Mouse (Mus musculus) forebrain, embryonic 10.5 days (tissue): ENCODE data around the gene P3h2. TPM values are rescaled to one million over a fixed set of nuclear protein-coding genes. Genes with fewer than 3 reads are reported as not detected.

Experiments
- DNase-seq: peaks from one replicate; pipeline ENCODE4 v3.0.0-alpha.2; 2017; ENCODE audit warnings: low spot score; ENCODE audit errors: extremely low spot score
- H3K27ac ChIP-seq: fragments of 300-500 bp; sonication (generic); 2 replicates; pipeline ENCODE4 v1.5.1; 2016; ENCODE audit warnings: mild to moderate bottlenecking
- H3K27me3 ChIP-seq: fragments of 300-500 bp; sonication (generic); 2 replicates; pipeline ENCODE4 v1.6.1; 2016; ENCODE audit warnings: mild to moderate bottlenecking; ENCODE audit not compliant: poor library complexity, severe bottlenecking
- H3K36me3 ChIP-seq: fragments of 300-500 bp; sonication (generic); replicated peaks from 2 replicates; pipeline ENCODE4 v1.6.1; 2016; ENCODE audit warnings: mild to moderate bottlenecking, moderate library complexity
- H3K4me1 ChIP-seq: fragments of 300-500 bp; sonication (generic); 2 replicates; pipeline ENCODE4 v1.6.1; 2016
- H3K4me3 ChIP-seq: fragments of 300-500 bp; sonication (generic); 2 replicates; pipeline ENCODE4 v1.5.1; 2016; ENCODE audit warnings: mild to moderate bottlenecking, moderate library complexity
- H3K9me3 ChIP-seq: fragments of 300-500 bp; sonication (generic); 2 replicates; pipeline ENCODE4 v1.6.1; 2016; ENCODE audit warnings: mild to moderate bottlenecking, moderate library complexity
- WGBS: fragments of 180-500 bp; shearing (Covaris S2); methylation state at CpG from one replicate; pipeline ENCODE4 v1.1.7; 2016; 5-methylcytosine and 5-hydroxymethylcytosine counted together
- polyA plus RNA-seq: library from polyadenylated mRNA; unstranded; fragments of >200 nt; fragmentation: Nextera tagmentation; extraction: Ambion mirVana; gene quantifications from 2 replicates; pipeline ENCODE4 v1.2.1, GENCODE M21; 2016

The P3h2 gene
- polyA plus RNA-seq, 1 experiment from 2014 or later, result 2.9 TPM

GRCm38 (mm10) chr16:26088240-26088639 lies 17.3 kb downstream of the P3h2 start:
- no peaks in the 10 kb centered on the region for H3K9me3 ChIP-seq
- H3K4me3 ChIP-seq, result no peak overlapping the region
- no peak overlapping the region for H3K27ac ChIP-seq
- WGBS, result 89% methylated on average over 1 of the region's 1 CpGs
- DNase-seq, result no peak
- H3K27me3 ChIP-seq, result no peaks in the 10 kb centered on the region
- H3K36me3 ChIP-seq, result no peaks in the 10 kb centered on the region
- H3K4me1 ChIP-seq, result peaks cover 7% of the 10 kb centered on the region; the same call in 1 of the 2 replicates

DNA sequence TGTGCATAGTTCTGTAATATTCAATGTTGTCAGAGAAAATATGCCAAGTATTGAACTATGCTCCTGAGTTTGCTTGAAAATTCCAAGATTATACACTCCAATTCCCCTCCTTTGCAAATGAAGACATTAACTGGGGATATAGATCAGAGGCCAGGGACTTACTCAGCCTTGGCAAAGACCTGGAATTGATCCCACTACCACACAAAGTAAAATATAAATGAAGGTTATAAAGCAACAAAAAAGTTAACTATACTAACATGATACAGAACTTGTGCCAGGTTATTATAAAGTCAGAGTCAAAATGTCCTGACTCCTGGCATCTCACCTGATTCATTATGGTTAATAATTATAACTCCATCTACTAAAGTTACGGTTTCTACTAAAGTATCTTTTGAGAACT lies 18.6 kb downstream of the P3h2 start:
- no peaks in the 10 kb centered on the region for H3K27me3 ChIP-seq
- H3K36me3 ChIP-seq, result no peaks in the 10 kb centered on the region
- 94% methylated on average over 1 of the region's 1 CpGs for WGBS
- no peak overlapping the region for H3K4me3 ChIP-seq
- H3K9me3 ChIP-seq, result no peaks in the 10 kb centered on the region
- peaks cover 7% of the 10 kb centered on the region; the same call in 1 of the 2 replicates for H3K4me1 ChIP-seq
- H3K27ac ChIP-seq, result no peak overlapping the region
- DNase-seq, result no peak

DNA sequence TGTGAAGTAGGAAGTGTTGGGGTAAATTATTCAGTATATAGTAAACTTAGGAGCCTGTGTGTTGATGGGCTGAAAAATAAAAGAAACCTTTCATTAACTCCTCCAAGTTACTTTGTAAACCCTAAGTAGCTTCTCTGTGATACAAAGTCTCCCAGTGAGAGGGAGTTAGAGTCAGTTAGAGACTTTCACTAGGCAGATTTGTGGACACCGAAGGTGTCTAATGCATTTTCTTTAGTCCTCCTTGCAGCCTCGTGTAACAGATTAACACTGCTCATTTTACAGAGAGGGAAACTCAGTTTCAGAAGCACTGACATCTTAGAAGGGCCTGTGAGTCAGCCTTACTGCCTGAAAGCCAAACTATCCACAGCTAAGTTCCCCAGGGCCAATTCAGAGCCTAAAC lies 20.4 kb downstream of the P3h2 start:
- Histone ChIP-seq H3K4me3 (no peak overlapping the region), H3K9me3 (no peaks in the 10 kb centered on the region), H3K36me3 (no peaks in the 10 kb centered on the region), H3K4me1 (peaks cover 7% of the 10 kb centered on the region; the same call in 1 of the 2 replicates), H3K27me3 (peaks cover 6% of the 10 kb centered on the region; the same call in 1 of the 2 replicates), H3K27ac (no peak overlapping the region)
- no peak for DNase-seq
- 40% methylated on average over 2 of the region's 2 CpGs for WGBS

DNA sequence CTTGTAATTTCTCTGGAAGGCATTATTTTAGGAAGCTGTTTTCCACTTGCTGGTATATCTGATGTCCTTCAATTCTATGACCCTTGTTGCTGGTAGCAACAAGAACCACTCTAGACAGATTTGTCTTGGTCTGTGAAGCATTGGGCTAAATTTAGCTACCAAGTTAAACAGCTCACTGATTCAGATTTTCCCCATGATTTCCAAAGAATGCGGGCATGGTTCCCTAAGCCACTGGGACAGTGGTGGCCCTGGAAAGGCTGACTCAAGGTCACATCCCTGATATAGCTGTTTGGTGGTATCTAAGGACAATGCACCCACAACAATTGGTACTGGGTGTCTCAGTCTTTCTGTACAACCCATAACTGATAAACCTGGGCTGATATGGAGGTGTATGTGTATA lies 22.8 kb downstream of the P3h2 start:
- H3K27ac ChIP-seq, result no peak overlapping the region
- H3K4me1 ChIP-seq, result peaks cover 24% of the 10 kb centered on the region
- H3K9me3 ChIP-seq, result no peaks in the 10 kb centered on the region
- H3K36me3 ChIP-seq, result no peaks in the 10 kb centered on the region
- H3K27me3 ChIP-seq, result peaks cover 6% of the 10 kb centered on the region; the same call in 1 of the 2 replicates
- DNase-seq, result no peak
- H3K4me3 ChIP-seq, result no peak overlapping the region
- WGBS, result 95% methylated on average over 1 of the region's 1 CpGs

DNA sequence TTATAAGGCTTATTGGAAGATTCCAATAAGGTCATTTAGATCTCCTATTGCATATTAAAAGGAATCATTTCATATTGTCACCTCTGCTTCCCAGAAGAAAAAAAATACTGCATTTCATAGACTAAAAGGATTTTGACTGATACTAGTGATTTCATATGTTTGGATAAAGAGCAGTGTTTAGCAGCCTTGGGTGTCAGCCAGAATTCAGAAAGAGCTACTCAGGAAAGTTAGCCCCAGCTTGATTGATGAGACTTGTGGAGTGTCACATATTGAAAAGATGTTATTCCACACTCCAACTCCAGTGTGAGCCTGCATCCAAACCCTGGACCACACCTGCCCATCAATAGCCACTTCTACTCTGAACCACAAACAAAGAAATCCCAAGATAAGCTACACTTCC lies 23.2 kb downstream of the P3h2 start:
- Histone ChIP-seq H3K27me3 (peaks cover 6% of the 10 kb centered on the region; the same call in 1 of the 2 replicates), H3K9me3 (no peaks in the 10 kb centered on the region), H3K4me1 (peaks cover 28% of the 10 kb centered on the region), H3K4me3 (no peak overlapping the region), H3K27ac (no peak overlapping the region), H3K36me3 (no peaks in the 10 kb centered on the region)
- DNase-seq, result no peak

- peaks cover 26% of the 10 kb centered on the region for H3K4me1 ChIP-seq
- DNase-seq, result peak; percentile 22
- WGBS, result 14% methylated on average over 7 of the region's 7 CpGs
Observed at GRCm38 (mm10) chr16:26078923-26079351, 26.6 kb downstream of the P3h2 start.

DNA sequence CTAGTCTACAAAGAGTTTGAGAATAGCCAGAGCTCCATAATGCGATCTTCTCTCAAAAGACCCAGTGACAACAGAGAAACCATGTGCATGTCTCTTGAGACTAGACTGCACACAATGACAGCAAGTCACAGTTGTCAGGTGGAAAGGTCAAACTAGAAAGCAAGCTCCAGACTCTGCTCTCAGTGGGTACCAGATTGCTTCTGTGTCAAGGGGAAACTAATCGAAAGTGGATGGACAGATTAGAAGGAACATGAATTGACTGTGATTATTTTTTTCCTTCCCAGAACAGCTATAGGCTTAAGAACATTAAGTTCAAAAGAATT lies 27.5 kb downstream of the P3h2 start:
- DNase-seq, result no peak
- Histone ChIP-seq H3K4me1 (peaks cover 26% of the 10 kb centered on the region), H3K36me3 (no peaks in the 10 kb centered on the region), H3K9me3 (no peaks in the 10 kb centered on the region), H3K27me3 (peaks cover 6% of the 10 kb centered on the region; the same call in 1 of the 2 replicates), H3K27ac (peak overlapping the region; percentile 72), H3K4me3 (no peak overlapping the region)
- WGBS, result 50% methylated on average over 2 of the region's 2 CpGs

More at GRCm38 (mm10) chr16:26078923-26079351, 26.6 kb downstream of the P3h2 start:
- Histone ChIP-seq H3K9me3 (no peaks in the 10 kb centered on the region), H3K4me3 (no peak overlapping the region), H3K27ac (no peak overlapping the region), H3K27me3 (peaks cover 6% of the 10 kb centered on the region; the same call in 1 of the 2 replicates), H3K36me3 (no peaks in the 10 kb centered on the region)

DNA sequence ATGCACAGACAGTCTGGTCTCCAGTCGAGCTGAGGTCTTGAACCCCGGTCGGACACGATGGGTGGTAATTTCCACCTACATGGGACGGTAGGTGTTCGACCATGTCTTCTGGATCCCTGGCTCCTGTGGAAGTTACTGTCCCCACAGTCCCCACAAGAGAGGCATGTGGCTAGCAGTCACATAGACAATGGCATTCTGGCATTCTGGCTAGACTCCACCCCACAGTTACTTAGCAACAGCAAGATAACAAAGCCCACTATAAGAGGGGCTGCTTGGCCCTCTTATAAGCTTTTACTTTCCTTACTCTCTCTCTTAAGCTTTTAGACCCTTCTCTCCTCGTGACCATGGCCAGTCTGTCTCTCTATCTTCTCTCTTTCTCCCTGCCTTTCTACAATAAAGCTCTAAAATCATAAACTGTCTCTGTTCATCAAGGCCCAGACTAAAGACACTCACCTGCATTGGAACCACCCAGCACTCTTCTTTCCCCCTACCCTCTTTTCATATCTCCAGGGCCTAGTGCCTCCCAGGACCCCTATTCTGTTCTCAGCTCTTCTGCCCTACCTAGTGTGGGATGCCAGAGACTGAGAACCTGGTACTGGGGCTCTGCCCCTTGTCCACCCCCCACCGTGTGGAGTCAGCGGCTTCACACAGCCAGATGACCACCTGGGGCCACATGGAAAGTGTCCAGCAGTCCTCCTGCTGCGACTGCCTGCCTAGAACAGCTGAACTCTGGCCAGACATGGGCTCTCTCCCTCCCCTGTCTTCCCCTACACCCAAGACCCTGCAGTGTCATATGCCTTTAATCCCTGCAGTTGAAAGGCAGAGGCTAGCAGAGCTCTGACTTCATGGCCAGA lies 28.1 kb downstream of the P3h2 start:
- DNase-seq, result no peak
- peak overlapping the region; percentile 72 for H3K27ac ChIP-seq
- WGBS, result 58% methylated on average over 10 of the region's 10 CpGs

DNA sequence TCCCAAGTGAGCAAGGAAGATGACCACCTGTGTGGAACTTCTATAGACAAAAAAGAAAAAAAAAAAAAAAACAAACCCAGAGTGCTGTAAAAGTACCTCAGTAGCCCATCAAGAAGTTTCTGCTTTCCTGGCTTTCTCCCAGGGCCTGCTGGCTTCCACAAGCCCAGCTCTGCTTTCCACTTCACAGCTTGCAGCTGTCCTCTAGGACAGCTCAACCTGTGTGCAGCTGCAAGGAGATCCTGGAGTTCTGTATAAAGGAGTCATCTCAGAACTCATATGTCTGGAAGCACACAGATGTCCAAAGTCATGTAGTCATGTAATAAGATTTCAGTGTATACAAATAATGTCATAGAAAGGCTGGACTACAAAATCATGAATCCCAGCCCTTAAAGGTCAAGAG lies 30.5 kb downstream of the P3h2 start:
- no peak for DNase-seq
- Histone ChIP-seq H3K27ac (no peak overlapping the region), H3K4me1 (peaks cover 26% of the 10 kb centered on the region), H3K9me3 (no peaks in the 10 kb centered on the region), H3K36me3 (no peaks in the 10 kb centered on the region), H3K27me3 (no peaks in the 10 kb centered on the region), H3K4me3 (no peak overlapping the region)

More for the DNA sequence above, 28.1 kb downstream of the P3h2 start:
- Histone ChIP-seq H3K27me3 (peaks cover 6% of the 10 kb centered on the region; the same call in 1 of the 2 replicates), H3K9me3 (no peaks in the 10 kb centered on the region), H3K36me3 (no peaks in the 10 kb centered on the region), H3K4me3 (no peak overlapping the region), H3K4me1 (peaks cover 26% of the 10 kb centered on the region)

GRCm38 (mm10) chr16:26070376-26070775 lies 35.2 kb downstream of the P3h2 start:
- Histone ChIP-seq H3K9me3 (no peaks in the 10 kb centered on the region), H3K36me3 (no peaks in the 10 kb centered on the region), H3K27me3 (no peaks in the 10 kb centered on the region), H3K4me1 (no peaks in the 10 kb centered on the region), H3K4me3 (no peak overlapping the region), H3K27ac (no peak overlapping the region)
- DNase-seq, result no peak
- WGBS, result 94% methylated on average over 3 of the region's 3 CpGs

GRCm38 (mm10) chr16:26065060-26065459 lies 40.5 kb downstream of the P3h2 start:
- Histone ChIP-seq H3K27ac (no peak overlapping the region), H3K9me3 (no peaks in the 10 kb centered on the region), H3K4me3 (no peak overlapping the region), H3K27me3 (no peaks in the 10 kb centered on the region), H3K4me1 (peaks cover 8% of the 10 kb centered on the region), H3K36me3 (no peaks in the 10 kb centered on the region)
- 76% methylated on average over 6 of the region's 6 CpGs for WGBS
- no peak for DNase-seq

GRCm38 (mm10) chr16:26060239-26061085 lies 45.1 kb downstream of the P3h2 start:
- DNase-seq, result no peak
- Histone ChIP-seq H3K4me1 (peaks cover 8% of the 10 kb centered on the region), H3K27ac (no peak overlapping the region), H3K36me3 (no peaks in the 10 kb centered on the region), H3K9me3 (no peaks in the 10 kb centered on the region), H3K4me3 (no peak overlapping the region), H3K27me3 (no peaks in the 10 kb centered on the region)
- WGBS, result 84% methylated on average over 5 of the region's 5 CpGs

DNA sequence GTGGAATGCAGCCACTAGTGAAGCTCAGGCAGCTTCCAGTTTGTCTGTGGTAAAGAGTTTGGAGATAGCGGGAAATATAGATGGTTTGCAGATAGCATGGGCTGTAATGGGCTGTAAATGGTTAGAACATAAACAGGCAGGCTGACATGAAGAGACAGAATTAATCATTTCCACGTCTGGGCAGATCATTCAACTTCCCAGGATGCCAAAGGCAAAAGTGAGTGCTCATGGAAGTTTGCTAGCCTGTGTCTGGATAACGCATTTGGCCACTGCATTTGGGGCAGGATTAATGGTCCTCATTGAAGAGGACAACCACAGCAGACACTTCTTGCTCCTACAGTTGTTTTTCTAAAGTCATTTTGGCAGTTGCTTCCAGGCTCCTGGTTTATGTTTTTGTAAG lies 52.0 kb downstream of the P3h2 start:
- Histone ChIP-seq H3K27me3 (no peaks in the 10 kb centered on the region), H3K36me3 (no peaks in the 10 kb centered on the region), H3K27ac (no peak overlapping the region), H3K4me1 (peaks cover 20% of the 10 kb centered on the region), H3K4me3 (no peak overlapping the region), H3K9me3 (no peaks in the 10 kb centered on the region)
- no peak for DNase-seq
- WGBS, result 73% methylated on average over 3 of the region's 3 CpGs
